Mouse (Mus musculus) gastrocnemius, postnatal 14 days (tissue): ENCODE measurements around the gene Gm9747. TPM values are rescaled to one million over a fixed set of nuclear protein-coding genes. Genes with fewer than 3 reads are reported as not detected.

Source experiments
- total RNA-seq, 2 experiments: library from RNA; stranded (reverse); gene quantifications; 2 replicates each; pipeline ENCODE4 v1.2.3; 2021

Gm9747 gene
- total RNA-seq, 2 experiments from 2014 or later: not detected

Other genes with a start within 250 kb of the Gm9747 start
- 10 to 100 TPM; 43.0 to 60.6 TPM for gene Irs1, start 58.3 kb downstream of the Gm9747 start, total RNA-seq
- gene Rhbdd1, start 83.3 kb downstream of the Gm9747 start, total RNA-seq: 1 to 10 TPM; 8.7 to 9.9 TPM